Mouse (Mus musculus) G1E (cell line): ENCODE measurements around the gene Vamp3. TPM values are rescaled to one million over a fixed set of nuclear protein-coding genes. Genes with fewer than 3 reads are reported as not detected.

Experiments
- ATAC-seq: 2 replicates; pipeline ENCODE4 v1.8.0; 2016; ENCODE audit warnings: mild to moderate bottlenecking; ENCODE audit not compliant: insufficient number of reproducible peaks, poor library complexity, low FRiP score, severe bottlenecking; ENCODE audit errors: extremely low read depth
- DNase-seq: peaks from one replicate; pipeline ENCODE4 v3.0.0; 2012; ENCODE audit warnings: low spot score
- H3K27me3 ChIP-seq: 2 replicates; pipeline ENCODE4 v1.6.1; 2012; ENCODE audit warnings: mild to moderate bottlenecking, low read length, inconsistent platforms; ENCODE audit not compliant: insufficient read depth
- H3K36me3 ChIP-seq: replicated peaks from 2 replicates; pipeline ENCODE3; 2012; ENCODE audit warnings: mild to moderate bottlenecking, inconsistent platforms
- H3K4me1 ChIP-seq: 2 replicates; pipeline ENCODE4 v1.6.1; 2012; ENCODE audit warnings: low read depth, low read length, inconsistent platforms, mixed read lengths; ENCODE audit not compliant: insufficient read depth
- H3K4me3 ChIP-seq: 2 replicates; pipeline ENCODE4 v1.5.1; 2012; ENCODE audit warnings: low read depth, mild to moderate bottlenecking, inconsistent platforms, low read length, moderate library complexity, mixed read lengths
- H3K9me3 ChIP-seq: replicated peaks from 2 replicates; pipeline ENCODE4 v1.6.1; 2012; ENCODE audit warnings: inconsistent platforms
- CTCF ChIP-seq: IDR thresholded peaks from 2 replicates; pipeline ENCODE4 v1.5.1; 2012; ENCODE audit warnings: low read depth, low read length, inconsistent platforms, mixed read lengths
- GATA1 ChIP-seq: IDR thresholded peaks from 2 replicates; pipeline ENCODE4 v1.6.1; 2012; ENCODE audit warnings: borderline replicate concordance, low read length, inconsistent platforms, mixed read lengths
- GATA2 ChIP-seq: IDR thresholded peaks from 2 replicates; pipeline ENCODE4 v1.6.1; 2012; ENCODE audit warnings: low read depth, low read length, inconsistent platforms, borderline replicate concordance
- POLR2AphosphoS5 ChIP-seq: IDR thresholded peaks from 2 replicates; pipeline ENCODE4 v1.6.1; 2012; ENCODE audit warnings: low read depth, low read length, inconsistent platforms; ENCODE audit not compliant: insufficient replicate concordance
- TAL1 ChIP-seq: conservative IDR thresholded peaks from 2 replicates; pipeline ENCODE4 v1.6.1; 2012; ENCODE audit warnings: low read depth, low read length, inconsistent platforms, mixed read lengths
- polyA plus RNA-seq: library from polyadenylated mRNA; stranded (reverse); fragments of >175 nt; gene quantifications from 2 replicates; pipeline ENCODE4 v1.2.3, GENCODE M21; 2012
- total RNA-seq, 2 experiments: library from RNA; stranded (forward) in 1 of 2; stranded (reverse) in 1 of 2; fragments of 200-1000 nt in 1 of 2; fragments of >200 nt in 1 of 2; fragmentation: Nextera tagmentation in 1 of 2; gene quantifications; 2 replicates each; pipeline ENCODE4 v1.2.3; 2014 to 2017

Gene Vamp3
- total and polyA plus RNA-seq, 3 experiments: 2.7 to 77.7 (median 66.1) TPM

- Histone ChIP-seq H3K27me3 (no peaks in the 10 kb centered on the region), H3K4me1 (no peaks in the 10 kb centered on the region), H3K4me3 (no peak overlapping the region), H3K9me3 (peaks cover 62% of the 10 kb centered on the region), H3K36me3 (no peaks in the 10 kb centered on the region)
- ATAC-seq (no peak), DNase-seq (no peak)
- TF ChIP-seq GATA1 (no peak), CTCF (no peak), TAL1 (no peak), GATA2 (no peak), POLR2AphosphoS5 (no peak)
These were observed 38.8 kb upstream of the Vamp3 start for GRCm38 (mm10) chr4:151096334-151097103.

- DNase-seq (no peak), ATAC-seq (no peak)
- TF ChIP-seq TAL1: no peak
- no peak for TF ChIP-seq CTCF
- TF ChIP-seq GATA1: no peak
- TF ChIP-seq POLR2AphosphoS5: no peak
- TF ChIP-seq GATA2: no peak
- H3K4me1 ChIP-seq: no peaks in the 10 kb centered on the region
- H3K4me3 ChIP-seq: no peak overlapping the region
- H3K36me3 ChIP-seq: no peaks in the 10 kb centered on the region
- peaks cover 59% of the 10 kb centered on the region for H3K9me3 ChIP-seq
- H3K27me3 ChIP-seq: no peaks in the 10 kb centered on the region
These were observed 37.4 kb upstream of the Vamp3 start for GRCm38 (mm10) chr4:151095207-151095606.

GRCm38 (mm10) chr4:151089270-151089669, 31.5 kb upstream of the Vamp3 start, which contains the start of gene Gm13090:
Gm13090 (plus strand) TSS chr4:151089570.
- H3K9me3 ChIP-seq: peaks cover 57% of the 10 kb centered on the region
- H3K27me3 ChIP-seq: no peaks in the 10 kb centered on the region
- no peaks in the 10 kb centered on the region for H3K36me3 ChIP-seq
- H3K4me3 ChIP-seq: no peak within 1 kb of the TSS
- no peak for TF ChIP-seq GATA1
- no peak for TF ChIP-seq POLR2AphosphoS5
- TF ChIP-seq CTCF: no peak
- TF ChIP-seq GATA2: no peak
- TF ChIP-seq TAL1: no peak
- DNase-seq (no peak), ATAC-seq (no peak)
- H3K4me1 ChIP-seq: no peaks in the 10 kb centered on the region

- H3K27me3 ChIP-seq: no peaks in the 10 kb centered on the region
- TF ChIP-seq POLR2AphosphoS5: no peak
- TF ChIP-seq GATA1: no peak
- no peak for TF ChIP-seq GATA2
- TF ChIP-seq TAL1: no peak
- no peak for TF ChIP-seq CTCF
- no peak for DNase-seq
- no peak overlapping the region for H3K4me3 ChIP-seq
- no peak for ATAC-seq
- H3K36me3 ChIP-seq: no peaks in the 10 kb centered on the region
- H3K4me1 ChIP-seq: no peaks in the 10 kb centered on the region
- H3K9me3 ChIP-seq: peaks cover 58% of the 10 kb centered on the region
These were observed 31.1 kb upstream of the Vamp3 start for GRCm38 (mm10) chr4:151088819-151089218.

GRCm38 (mm10) chr4:151087358-151087757, 29.6 kb upstream of the Vamp3 start:
- Histone ChIP-seq H3K4me3 (no peak overlapping the region), H3K4me1 (no peaks in the 10 kb centered on the region), H3K27me3 (no peaks in the 10 kb centered on the region), H3K9me3 (peaks cover 58% of the 10 kb centered on the region), H3K36me3 (no peaks in the 10 kb centered on the region)
- ATAC-seq (no peak), DNase-seq (no peak)
- TF ChIP-seq TAL1 (no peak), GATA1 (no peak), GATA2 (no peak), CTCF (no peak), POLR2AphosphoS5 (no peak)

- no peak for TF ChIP-seq CTCF
- TF ChIP-seq TAL1: no peak
- no peak for TF ChIP-seq GATA1
- DNase-seq: no peak
- no peaks in the 10 kb centered on the region for H3K4me1 ChIP-seq
- H3K36me3 ChIP-seq: no peaks in the 10 kb centered on the region
- no peak overlapping the region for H3K4me3 ChIP-seq
- H3K27me3 ChIP-seq: no peaks in the 10 kb centered on the region
- H3K9me3 ChIP-seq: peaks cover 36% of the 10 kb centered on the region
- ATAC-seq: no peak
These were observed 25.3 kb upstream of the Vamp3 start for GRCm38 (mm10) chr4:151083027-151083426.

GRCm38 (mm10) chr4:151081977-151082376, 24.2 kb upstream of the Vamp3 start:
- TF ChIP-seq GATA2: no peak
- no peak for TF ChIP-seq POLR2AphosphoS5
- TF ChIP-seq CTCF: no peak
- no peak for TF ChIP-seq GATA1
- no peak for TF ChIP-seq TAL1
- no peak for ATAC-seq
- peaks cover 34% of the 10 kb centered on the region for H3K9me3 ChIP-seq

More at GRCm38 (mm10) chr4:151081977-151082376, 24.2 kb upstream of the Vamp3 start:
- Histone ChIP-seq H3K36me3 (no peaks in the 10 kb centered on the region), H3K4me1 (no peaks in the 10 kb centered on the region), H3K27me3 (no peaks in the 10 kb centered on the region), H3K4me3 (no peak overlapping the region)
- DNase-seq: no peak
